Mouse (Mus musculus) testis, adult 2 months (tissue): ENCODE measurements around the gene Fhad1.

Experiments
- CTCF ChIP-seq: fragments of 200-500 bp; IDR thresholded peaks from 2 replicates; pipeline ENCODE4 v1.5.1; 2012; ENCODE audit warnings: low read depth, mild to moderate bottlenecking, inconsistent platforms, low read length, moderate library complexity; ENCODE audit not compliant: control insufficient read depth, insufficient read depth, insufficient replicate concordance
- POLR2A ChIP-seq: fragments of 200-500 bp; IDR thresholded peaks from 2 replicates; pipeline ENCODE4 v1.6.1; 2012; ENCODE audit warnings: low read depth, mild to moderate bottlenecking, inconsistent platforms, low read length, moderate library complexity; ENCODE audit not compliant: control insufficient read depth

GRCm38 (mm10) chr4:141958188-141958587 is 56.7 kb downstream of the Fhad1 start:
- TF ChIP-seq CTCF (peak; percentile 65; the same call in 1 of the 2 replicates), POLR2A (no peak)
